Mouse (Mus musculus) naive thymus-derived CD4-positive, alpha-beta T cell, adult 2 months (primary cell): ENCODE data around the gene Galr3.

Experiments used
- DNase-seq: peaks from one replicate; pipeline ENCODE4 v3.0.0-alpha.2; 2011; ENCODE audit warnings: low read depth

The Galr3 gene

GRCm38 (mm10) chr15:79057850-79058249, 16.2 kb downstream of the Galr3 start:
- no peak for DNase-seq

- no peak for DNase-seq
Measured at GRCm38 (mm10) chr15:79060887-79061565, 19.3 kb downstream of the Galr3 start.

GRCm38 (mm10) chr15:79062376-79063159, 20.9 kb downstream of the Galr3 start, which contains the start of gene Ankrd54:
Gene Ankrd54, minus strand, starts transcription at chr15:79062893.
- DNase-seq, result peak; percentile 99

GRCm38 (mm10) chr15:79063160-79063740, 21.6 kb downstream of the Galr3 start:
- no peak for DNase-seq

- DNase-seq, result no peak
Measured at GRCm38 (mm10) chr15:79065086-79065770, 23.5 kb downstream of the Galr3 start.

- no peak for DNase-seq
Measured at GRCm38 (mm10) chr15:79066276-79066675, 24.6 kb downstream of the Galr3 start.

GRCm38 (mm10) chr15:79067631-79068030, 25.9 kb downstream of the Galr3 start:
- DNase-seq, result no peak

- no peak for DNase-seq
Measured at GRCm38 (mm10) chr15:79068416-79068815, 26.7 kb downstream of the Galr3 start.

GRCm38 (mm10) chr15:79071117-79072039, 29.7 kb downstream of the Galr3 start:
- DNase-seq, result peak; percentile 61

- no peak for DNase-seq
Measured at GRCm38 (mm10) chr15:79073752-79074151, 32.1 kb downstream of the Galr3 start.

- no peak for DNase-seq
Measured at GRCm38 (mm10) chr15:79074446-79074845, 32.8 kb downstream of the Galr3 start.

GRCm38 (mm10) chr15:79074913-79075532, 33.3 kb downstream of the Galr3 start, which contains the start of gene Eif3l:
Gene Eif3l, plus strand, starts transcription at chr15:79075179.
- peak; percentile 84 for DNase-seq

- no peak for DNase-seq
Measured at GRCm38 (mm10) chr15:79075658-79076365, 34.1 kb downstream of the Galr3 start.

- DNase-seq, result no peak
Measured at GRCm38 (mm10) chr15:79079567-79079966, 37.9 kb downstream of the Galr3 start.

- no peak for DNase-seq
Measured at GRCm38 (mm10) chr15:79092284-79092683, 50.6 kb downstream of the Galr3 start.
